Mouse (Mus musculus) left cerebral cortex, adult 8-10 months (tissue): Measurements from ENCODE around the gene Cited2. TPM values are rescaled to one million over a fixed set of nuclear protein-coding genes. Genes with fewer than 3 reads are reported as not detected.

ENCODE experiments used
- DNase-seq, 2 experiments: peaks; one replicate each; pipeline ENCODE4 v3.0.0; 2022; ENCODE audit warnings: low spot score in 2 of 2
- total RNA-seq, 4 experiments: library from RNA; stranded (reverse); gene quantifications; 2 replicates each; pipeline ENCODE4 v1.2.4; 2022

The Cited2 gene
- total RNA-seq, 4 experiments from 2014 or later = 32.2 to 35.6 (median 33.9) TPM

DNA sequence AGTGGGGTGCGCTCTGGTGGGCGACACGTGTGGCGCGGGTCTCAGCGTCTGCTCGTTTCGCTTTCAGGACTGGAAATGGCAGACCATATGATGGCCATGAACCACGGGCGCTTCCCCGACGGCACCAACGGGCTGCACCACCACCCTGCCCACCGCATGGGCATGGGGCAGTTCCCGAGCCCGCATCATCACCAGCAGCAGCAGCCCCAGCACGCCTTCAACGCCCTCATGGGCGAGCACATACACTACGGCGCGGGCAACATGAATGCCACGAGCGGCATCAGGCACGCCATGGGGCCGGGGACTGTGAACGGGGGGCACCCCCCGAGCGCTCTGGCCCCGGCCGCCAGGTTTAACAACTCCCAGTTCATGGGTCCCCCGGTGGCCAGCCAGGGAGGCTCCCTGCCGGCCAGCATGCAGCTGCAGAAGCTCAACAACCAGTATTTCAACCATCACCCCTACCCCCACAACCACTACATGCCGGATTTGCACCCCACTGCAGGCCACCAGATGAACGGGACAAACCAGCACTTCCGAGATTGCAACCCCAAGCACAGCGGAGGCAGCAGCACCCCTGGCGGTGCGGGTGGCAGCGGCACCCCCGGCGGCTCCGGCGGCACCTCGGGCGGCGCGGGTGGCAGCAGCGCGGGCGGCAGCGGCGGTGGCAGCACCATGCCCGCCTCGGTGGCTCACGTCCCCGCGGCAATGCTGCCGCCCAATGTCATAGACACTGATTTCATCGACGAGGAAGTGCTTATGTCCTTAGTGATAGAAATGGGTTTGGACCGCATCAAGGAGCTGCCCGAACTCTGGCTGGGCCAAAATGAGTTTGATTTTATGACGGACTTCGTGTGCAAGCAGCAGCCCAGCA lies 1.1 kb downstream of the Cited2 start:
- peak; percentile 47 for DNase-seq

DNA sequence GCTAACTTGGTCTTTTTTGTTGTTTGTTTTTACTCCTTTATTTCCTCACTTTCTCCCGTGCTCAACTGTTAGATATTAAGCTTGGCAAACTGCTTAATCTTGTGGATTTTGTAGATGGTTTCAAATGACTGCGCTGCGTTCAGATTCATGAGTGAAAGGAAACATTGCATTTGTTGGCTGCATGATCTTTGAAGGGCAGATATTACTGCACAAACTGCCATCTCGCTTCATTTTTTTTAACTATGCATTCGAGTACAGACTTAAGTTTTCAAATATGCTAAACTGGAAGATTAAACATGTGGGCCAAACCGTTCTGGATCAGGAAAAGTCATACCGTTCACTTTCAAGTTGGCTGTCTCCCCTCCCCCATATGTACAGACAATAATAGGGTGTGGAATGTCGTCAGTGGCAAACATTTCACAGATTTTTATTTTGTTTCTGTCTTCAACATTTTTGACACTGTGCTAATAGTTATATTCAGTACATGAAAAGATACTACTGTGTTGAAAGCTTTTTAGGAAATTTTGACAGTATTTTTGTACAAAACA lies 2.1 kb downstream of the Cited2 start:
- DNase-seq = no peak

- DNase-seq = no peak
Observed at GRCm38 (mm10) chr10:17725644-17726372, 2.8 kb downstream of the Cited2 start.

DNA sequence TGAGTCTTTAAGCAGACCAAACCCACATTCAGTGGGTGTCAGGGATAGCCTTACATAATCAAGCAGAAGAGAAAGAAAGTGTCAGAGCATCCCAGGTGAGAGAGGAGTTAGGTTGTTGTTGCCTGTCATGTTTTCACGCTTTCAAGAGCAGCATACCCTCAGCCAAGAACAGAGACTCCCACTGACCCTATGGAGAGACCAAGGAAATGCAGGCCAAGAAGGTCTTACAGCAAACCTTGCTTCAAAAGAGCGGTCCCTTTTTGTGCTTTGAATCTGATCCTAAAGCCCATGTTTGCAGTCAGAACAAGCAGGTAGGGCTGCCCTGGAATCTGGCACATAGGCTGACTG lies 3.3 kb downstream of the Cited2 start:
- no peak for DNase-seq

DNA sequence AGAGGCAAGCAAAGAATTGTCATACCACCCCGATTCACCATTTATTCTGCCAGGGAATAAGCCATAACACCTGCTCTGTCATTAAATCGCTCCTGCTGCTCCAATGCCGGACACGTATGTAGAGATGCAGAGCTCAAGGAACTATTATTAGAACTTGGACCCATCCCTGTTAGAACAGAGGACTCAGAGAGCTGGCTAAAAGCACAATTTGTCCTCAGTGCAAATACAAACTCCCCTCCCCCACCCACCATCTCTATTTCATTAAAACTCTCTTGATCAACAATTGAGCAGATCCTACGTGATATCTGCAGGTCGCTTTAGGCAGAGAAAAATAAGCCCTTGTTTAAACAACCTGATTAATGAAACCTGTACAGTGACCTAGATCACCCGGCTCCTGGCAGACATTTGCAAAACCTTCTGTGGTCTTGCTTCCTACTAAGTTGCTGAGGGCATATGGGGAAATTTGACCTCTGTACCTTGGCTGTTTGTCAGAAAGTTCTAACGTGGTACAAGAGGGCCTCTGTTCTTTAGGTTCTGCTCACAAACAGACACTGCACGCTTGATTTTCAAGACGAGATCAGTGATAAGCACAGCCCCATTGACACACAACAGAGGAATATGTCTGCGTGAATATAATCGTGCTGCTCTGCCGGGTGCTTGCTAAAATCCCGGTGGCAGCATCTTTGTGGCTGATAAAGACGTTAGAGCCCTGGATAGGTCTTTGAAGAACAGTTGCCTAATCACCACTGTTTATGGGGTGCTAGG lies 4.3 kb downstream of the Cited2 start:
- peak in 1 of 2 experiments; percentile 38 for DNase-seq

DNA sequence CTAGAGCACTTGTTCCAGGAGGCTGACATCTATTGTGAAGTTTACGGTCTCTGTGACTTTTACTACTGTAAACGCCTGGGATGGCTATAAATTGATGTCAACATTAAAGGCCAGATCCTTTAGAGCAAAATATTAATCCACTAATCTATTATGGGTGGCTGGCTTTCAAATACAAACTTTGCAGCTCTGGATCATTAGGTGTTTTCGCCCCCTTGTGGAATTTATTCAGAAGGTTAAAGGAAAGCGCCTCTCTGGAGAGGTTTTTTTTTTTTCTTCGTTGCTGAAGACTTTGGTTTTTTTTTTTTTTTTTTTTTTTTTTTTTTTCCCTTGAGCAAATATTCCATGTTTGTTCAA lies 4.9 kb downstream of the Cited2 start:
- no peak for DNase-seq

DNA sequence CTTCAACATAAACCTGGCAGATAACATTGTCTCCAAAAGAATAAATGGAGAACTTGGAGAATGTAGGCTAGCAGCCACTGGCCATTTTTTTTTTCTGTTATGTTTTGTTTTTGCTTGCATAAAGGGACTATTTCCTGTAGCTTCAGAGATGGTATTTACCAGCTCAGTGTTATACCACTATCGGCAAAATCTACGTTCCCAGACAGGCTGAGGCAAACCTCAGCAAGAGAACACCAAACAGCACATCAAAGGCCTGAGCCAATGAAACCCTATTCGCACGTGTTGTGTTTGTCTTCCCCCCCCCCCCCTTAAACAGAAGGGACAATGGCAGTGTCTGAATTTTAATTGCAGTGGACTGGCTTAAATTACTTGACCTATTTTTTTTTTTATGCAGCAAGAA lies 5.7 kb downstream of the Cited2 start:
- DNase-seq = no peak

- DNase-seq = no peak
Observed at GRCm38 (mm10) chr10:17729476-17729875, 6.5 kb downstream of the Cited2 start.

DNA sequence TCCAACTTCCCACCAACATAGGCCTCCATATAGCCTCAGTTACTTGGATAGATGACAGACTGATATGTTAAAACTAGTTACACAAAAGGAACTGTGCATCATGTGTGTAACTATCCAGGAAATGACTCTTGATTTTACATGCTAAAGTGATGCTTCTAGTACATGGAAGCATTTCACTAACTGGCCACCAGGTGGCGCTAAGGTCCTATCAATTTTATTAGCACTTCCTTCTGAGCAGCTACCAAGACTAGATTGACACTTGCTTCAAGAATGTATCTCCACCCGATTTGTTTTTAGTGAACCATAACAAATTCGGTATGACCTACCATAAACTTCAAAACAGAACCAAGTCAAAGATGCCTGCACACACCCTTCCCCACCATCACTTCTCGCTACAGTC lies 10.0 kb downstream of the Cited2 start:
- peak; percentile 43 to 69 for DNase-seq

DNA sequence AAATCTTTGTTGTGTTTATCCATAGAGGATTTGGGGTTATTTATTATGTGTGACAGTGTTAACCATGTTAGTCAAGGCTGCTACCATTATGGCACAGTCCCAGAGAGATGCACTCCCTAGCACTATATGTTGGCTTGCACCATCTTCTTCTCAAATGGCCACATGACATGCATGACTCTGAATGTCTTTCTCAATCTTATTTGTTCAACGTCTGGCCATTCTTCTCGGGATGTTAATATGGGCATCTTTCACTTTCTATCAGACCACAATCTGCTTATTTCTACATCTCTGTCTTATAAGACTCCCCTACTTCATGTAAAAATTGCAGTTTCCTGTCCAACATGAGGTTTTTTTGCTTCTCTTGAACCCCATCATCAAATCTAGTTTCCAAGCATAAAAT lies 19.6 kb downstream of the Cited2 start:
- DNase-seq = no peak

DNA sequence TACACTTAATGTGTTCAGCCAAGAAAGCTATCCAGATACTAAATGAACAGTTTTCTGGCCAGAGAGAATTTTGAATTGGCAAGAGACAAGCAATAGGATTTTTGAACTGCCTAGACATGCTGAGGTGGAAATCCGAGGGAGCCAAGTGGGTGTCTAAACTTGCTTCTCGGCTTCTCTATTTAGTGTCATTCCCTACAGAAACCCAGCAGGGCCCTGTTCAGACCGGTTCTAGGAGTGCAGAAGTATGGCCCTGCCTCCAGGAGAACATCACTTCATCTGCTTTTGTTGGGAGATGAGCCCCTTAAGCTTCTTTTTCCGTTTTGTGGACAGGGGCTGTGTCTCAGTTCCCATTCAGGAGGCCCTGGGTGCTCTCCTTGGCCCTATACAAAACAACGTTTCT lies 29.5 kb downstream of the Cited2 start:
- DNase-seq = no peak

GRCm38 (mm10) chr10:17759772-17760171 lies 36.8 kb downstream of the Cited2 start:
- DNase-seq = no peak

DNA sequence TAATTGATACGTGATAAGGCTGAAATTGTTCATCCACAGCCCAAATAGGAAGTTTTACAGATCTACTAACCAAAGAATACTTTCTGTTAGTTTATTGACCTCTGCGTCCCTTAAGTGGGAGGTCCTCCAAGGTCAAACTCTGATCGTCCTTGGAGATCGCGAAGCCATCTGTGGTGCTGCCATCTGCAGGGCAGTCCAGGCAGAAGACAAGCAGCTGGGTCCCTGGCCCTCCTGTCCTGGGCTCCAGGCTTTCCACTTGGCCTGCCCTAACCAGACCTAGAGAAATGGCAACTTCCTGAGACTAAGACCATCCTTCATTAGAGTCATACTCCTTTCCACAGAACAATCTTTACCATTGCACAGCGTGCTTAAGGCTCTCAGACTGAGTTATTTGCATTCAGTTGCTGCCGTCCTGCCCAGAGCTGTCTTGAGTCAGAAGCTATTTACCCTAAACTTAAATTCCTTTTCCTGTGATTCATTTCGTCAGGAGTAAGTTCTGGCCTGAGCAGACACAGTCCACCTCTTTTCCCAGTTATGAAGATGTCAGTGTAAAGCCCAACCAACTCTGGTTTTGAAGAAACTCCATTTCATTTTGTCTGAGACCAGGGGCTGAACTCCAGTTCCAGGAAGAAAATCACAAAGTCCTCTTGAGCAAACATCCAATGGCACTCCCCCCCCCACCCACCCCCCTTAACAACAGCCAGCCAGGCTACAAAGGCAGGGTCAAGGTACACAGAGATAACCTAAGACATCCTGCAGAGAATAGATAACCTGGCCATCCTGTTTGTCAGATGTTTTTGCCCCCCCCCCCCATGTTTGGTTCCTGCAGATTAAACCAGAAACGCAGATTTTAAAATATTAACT lies 38.0 kb downstream of the Cited2 start:
- no peak for DNase-seq

- DNase-seq = no peak
Observed at GRCm38 (mm10) chr10:17761652-17762051, 38.6 kb downstream of the Cited2 start.

- DNase-seq = no peak
Observed at GRCm38 (mm10) chr10:17762946-17763345, 39.9 kb downstream of the Cited2 start.

DNA sequence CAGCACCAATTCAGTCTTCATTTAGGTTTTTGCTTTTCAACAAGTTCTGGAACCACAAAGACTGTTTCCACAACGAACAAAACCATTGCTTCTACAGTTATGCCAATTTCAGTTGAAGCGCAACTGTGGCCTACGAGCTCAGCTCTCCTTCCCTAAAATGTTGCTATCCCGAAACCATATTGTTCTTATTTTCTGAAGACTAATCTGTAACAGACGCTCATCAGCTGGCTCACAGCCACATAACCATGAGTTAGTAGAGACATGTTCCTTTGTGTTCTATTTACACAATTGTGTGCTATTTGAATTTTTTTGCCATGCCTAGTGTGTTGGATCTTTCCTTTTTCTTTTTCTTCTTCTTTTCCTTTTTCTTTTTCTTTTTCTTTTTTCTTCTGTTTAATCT lies 46.8 kb downstream of the Cited2 start:
- no peak for DNase-seq

DNA sequence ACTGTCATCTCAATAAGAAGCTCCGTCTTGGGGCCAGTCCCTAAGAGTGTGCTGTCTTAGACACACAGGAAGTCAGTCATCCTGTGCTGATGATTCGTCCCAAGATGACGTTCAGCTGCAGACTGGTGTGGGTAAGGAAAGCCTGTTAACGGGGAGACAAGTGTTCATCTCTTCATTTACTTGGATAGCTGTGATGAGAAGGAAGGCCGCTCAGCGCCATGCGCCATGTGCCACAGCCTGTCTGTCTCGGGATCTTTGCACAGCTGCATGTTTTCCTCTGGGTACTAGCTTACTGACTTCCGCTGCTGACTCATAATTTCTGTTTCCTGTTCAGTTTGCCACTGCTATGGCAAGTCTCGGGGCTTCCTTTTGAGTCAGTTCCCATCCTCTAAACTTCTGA lies 49.3 kb downstream of the Cited2 start:
- DNase-seq = no peak

- DNase-seq = no peak
Observed at GRCm38 (mm10) chr10:17774366-17774765, 51.3 kb downstream of the Cited2 start.

DNA sequence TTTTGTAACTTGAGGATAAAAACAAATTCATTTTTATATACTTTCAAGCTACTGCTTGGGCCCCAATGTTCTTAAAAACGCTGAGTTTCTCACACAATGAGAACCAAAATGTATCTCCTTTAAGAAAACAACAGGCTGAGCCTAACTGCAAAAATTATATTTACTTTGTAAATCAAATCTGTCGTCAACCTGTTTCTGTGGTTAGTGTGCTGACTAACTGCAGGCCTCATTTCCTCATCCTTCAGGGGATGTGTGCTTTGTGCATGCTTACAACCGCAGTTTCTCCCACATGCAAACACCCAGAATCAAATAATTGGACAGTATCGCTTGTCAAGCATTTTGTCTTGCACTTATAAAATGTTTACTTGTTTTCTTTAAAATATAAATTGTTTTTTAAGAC lies 52.1 kb downstream of the Cited2 start:
- DNase-seq = no peak
